Mouse (Mus musculus): ENCODE measurements around the gene Ager. TPM values are rescaled to one million over a fixed set of nuclear protein-coding genes. Genes with fewer than 3 reads are reported as not detected.

Ager gene
- not detected for polyA plus RNA-seq (2014; fragmentation: Illumina TruSeq; extraction: RNeasy Lipid Tissue Mini Kit (QIAGEN cat#74804); ENCODE audit: low read depth, low replicate concordance)

GRCm38 (mm10) chr17:34597566-34598095 lies at the start of gene Ager:
Ager (plus strand) TSS chr17:34597862.

GRCm38 (mm10) chr17:34564003-34564421 lies 33.6 kb upstream of the Ager start, which contains the start of gene Notch4:
Notch4 (plus strand) TSS chr17:34564268.

GRCm38 (mm10) chr17:34589681-34590101 lies 8.0 kb upstream of the Ager start, which contains the start of gene Gpsm3:
Gpsm3 (plus strand) TSS chr17:34589806.

GRCm38 (mm10) chr17:34591029-34591993 lies 6.4 kb upstream of the Ager start, which contains the start of gene Pbx2:
Pbx2 (plus strand) TSS chr17:34591266.

GRCm38 (mm10) chr17:34603375-34604060 lies 5.9 kb downstream of the Ager start, which contains the start of gene Rnf5:
Rnf5 (minus strand) TSS chr17:34603690.

GRCm38 (mm10) chr17:34604061-34604508 lies 6.4 kb downstream of the Ager start, which contains the start of gene Agpat1:
Agpat1 (plus strand) TSS chr17:34604262.

GRCm38 (mm10) chr17:34615871-34616270 lies 18.2 kb downstream of the Ager start, which contains the start of gene Egfl8:
Egfl8 (minus strand) TSS chr17:34615971.

GRCm38 (mm10) chr17:34627943-34628643 lies 30.4 kb downstream of the Ager start, which contains the start of gene Ppt2:
Ppt2 (minus strand) TSS chr17:34628510.

GRCm38 (mm10) chr17:34629221-34629751 lies 31.6 kb downstream of the Ager start, which contains the start of gene Prrt1:
Prrt1 (plus strand) TSS chr17:34629533.

GRCm38 (mm10) chr17:34644608-34645007 lies 46.9 kb downstream of the Ager start, which contains the start of gene Fkbpl:
Fkbpl (plus strand) TSS chr17:34644764.

GRCm38 (mm10) chr17:34646906-34647787 lies 49.5 kb downstream of the Ager start, which contains the start of gene Atf6b:
Atf6b (plus strand) TSS chr17:34647146.

Other genes with a start within 250 kb of the Ager start
- gene Btnl2, start 243.0 kb upstream of the Ager start, polyA plus RNA-seq (2014; fragmentation: Illumina TruSeq; extraction: RNeasy Lipid Tissue Mini Kit (QIAGEN cat#74804); ENCODE audit: low read depth, low replicate concordance) = not detected
- not detected for gene Btnl1, start 220.7 kb upstream of the Ager start, polyA plus RNA-seq (2014; fragmentation: Illumina TruSeq; extraction: RNeasy Lipid Tissue Mini Kit (QIAGEN cat#74804); ENCODE audit: low read depth, low replicate concordance)
- gene BC051142, start 199.0 kb upstream of the Ager start, polyA plus RNA-seq (2014; fragmentation: Illumina TruSeq; extraction: RNeasy Lipid Tissue Mini Kit (QIAGEN cat#74804); ENCODE audit: low read depth, low replicate concordance) = 1.9 TPM
- gene Btnl4, start 120.5 kb upstream of the Ager start, polyA plus RNA-seq (2014; fragmentation: Illumina TruSeq; extraction: RNeasy Lipid Tissue Mini Kit (QIAGEN cat#74804); ENCODE audit: low read depth, low replicate concordance) = not detected
- gene Btnl6, start 80.5 kb upstream of the Ager start, polyA plus RNA-seq (2014; fragmentation: Illumina TruSeq; extraction: RNeasy Lipid Tissue Mini Kit (QIAGEN cat#74804); ENCODE audit: low read depth, low replicate concordance) = not detected
- gene Notch4, start 33.6 kb upstream of the Ager start, polyA plus RNA-seq (2014; fragmentation: Illumina TruSeq; extraction: RNeasy Lipid Tissue Mini Kit (QIAGEN cat#74804); ENCODE audit: low read depth, low replicate concordance) = 0.93 TPM
- gene Gpsm3, start 8.1 kb upstream of the Ager start, polyA plus RNA-seq (2014; fragmentation: Illumina TruSeq; extraction: RNeasy Lipid Tissue Mini Kit (QIAGEN cat#74804); ENCODE audit: low read depth, low replicate concordance) = 3.8 TPM
- gene Pbx2, start 6.6 kb upstream of the Ager start, polyA plus RNA-seq (2014; fragmentation: Illumina TruSeq; extraction: RNeasy Lipid Tissue Mini Kit (QIAGEN cat#74804); ENCODE audit: low read depth, low replicate concordance) = 11.4 TPM
- 49.6 TPM for gene Rnf5, start 5.8 kb downstream of the Ager start, polyA plus RNA-seq (2014; fragmentation: Illumina TruSeq; extraction: RNeasy Lipid Tissue Mini Kit (QIAGEN cat#74804); ENCODE audit: low read depth, low replicate concordance)
- 2.9 TPM for gene Agpat1, start 6.4 kb downstream of the Ager start, polyA plus RNA-seq (2014; fragmentation: Illumina TruSeq; extraction: RNeasy Lipid Tissue Mini Kit (QIAGEN cat#74804); ENCODE audit: low read depth, low replicate concordance)
- gene Egfl8, start 18.1 kb downstream of the Ager start, polyA plus RNA-seq (2014; fragmentation: Illumina TruSeq; extraction: RNeasy Lipid Tissue Mini Kit (QIAGEN cat#74804); ENCODE audit: low read depth, low replicate concordance) = not detected
- 7.2 TPM for gene Ppt2, start 30.6 kb downstream of the Ager start, polyA plus RNA-seq (2014; fragmentation: Illumina TruSeq; extraction: RNeasy Lipid Tissue Mini Kit (QIAGEN cat#74804); ENCODE audit: low read depth, low replicate concordance)
- 0.57 TPM for gene Prrt1, start 31.7 kb downstream of the Ager start, polyA plus RNA-seq (2014; fragmentation: Illumina TruSeq; extraction: RNeasy Lipid Tissue Mini Kit (QIAGEN cat#74804); ENCODE audit: low read depth, low replicate concordance)
- gene Fkbpl, start 46.9 kb downstream of the Ager start, polyA plus RNA-seq (2014; fragmentation: Illumina TruSeq; extraction: RNeasy Lipid Tissue Mini Kit (QIAGEN cat#74804); ENCODE audit: low read depth, low replicate concordance) = 5.5 TPM
- 1.8 TPM for gene Atf6b, start 49.3 kb downstream of the Ager start, polyA plus RNA-seq (2014; fragmentation: Illumina TruSeq; extraction: RNeasy Lipid Tissue Mini Kit (QIAGEN cat#74804); ENCODE audit: low read depth, low replicate concordance)
- gene Tnxb, start 72.7 kb downstream of the Ager start, polyA plus RNA-seq (2014; fragmentation: Illumina TruSeq; extraction: RNeasy Lipid Tissue Mini Kit (QIAGEN cat#74804); ENCODE audit: low read depth, low replicate concordance) = not detected
- gene C4b, start 146.0 kb downstream of the Ager start, polyA plus RNA-seq (2014; fragmentation: Illumina TruSeq; extraction: RNeasy Lipid Tissue Mini Kit (QIAGEN cat#74804); ENCODE audit: low read depth, low replicate concordance) = not detected
- not detected for gene Cyp21a1, start 206.7 kb downstream of the Ager start, polyA plus RNA-seq (2014; fragmentation: Illumina TruSeq; extraction: RNeasy Lipid Tissue Mini Kit (QIAGEN cat#74804); ENCODE audit: low read depth, low replicate concordance)
- 2.6 TPM for gene Stk19, start 239.1 kb downstream of the Ager start, polyA plus RNA-seq (2014; fragmentation: Illumina TruSeq; extraction: RNeasy Lipid Tissue Mini Kit (QIAGEN cat#74804); ENCODE audit: low read depth, low replicate concordance)
- 3.0 TPM for gene Dxo, start 239.2 kb downstream of the Ager start, polyA plus RNA-seq (2014; fragmentation: Illumina TruSeq; extraction: RNeasy Lipid Tissue Mini Kit (QIAGEN cat#74804); ENCODE audit: low read depth, low replicate concordance)